Mouse (Mus musculus): ENCODE measurements around the gene Popdc2. TPM values are rescaled to one million over a fixed set of nuclear protein-coding genes. Genes with fewer than 3 reads are reported as not detected.

Gene Popdc2
- polyA plus RNA-seq, 1 experiment from 2014 or later: 16.6 TPM

DNA sequence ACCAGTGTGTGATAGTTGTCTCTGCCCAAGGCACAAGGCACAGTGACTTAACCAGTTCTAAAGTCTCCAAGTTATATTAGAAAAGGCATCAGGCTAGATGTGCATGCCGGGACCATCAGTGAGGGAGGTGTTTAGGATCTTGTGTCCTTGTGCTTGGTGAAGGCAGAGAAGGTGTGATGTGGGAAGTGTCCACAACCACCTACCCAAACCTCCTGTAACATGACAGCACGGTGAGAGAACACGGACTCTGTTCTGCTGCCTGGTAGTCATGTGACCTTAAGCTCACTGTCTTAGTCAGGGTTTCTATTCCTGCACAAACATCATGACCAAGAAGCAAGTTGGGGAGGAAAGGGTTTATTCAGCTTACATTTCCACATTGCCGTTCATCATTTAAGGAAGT, 4.2 kb downstream of the Popdc2 start:
- no peak for ATAC-seq
- 75% methylated on average over 4 of the region's 4 CpGs for WGBS
- Histone ChIP-seq H3K4me1 (replicated peaks; ENCODE audit: control insufficient read depth, insufficient read depth, low read length) (no peaks in the 10 kb centered on the region), H3K27me3 (replicated peaks; ENCODE audit: control insufficient read depth, insufficient read depth, low read length) (no peaks in the 10 kb centered on the region), H3K27ac (ENCODE audit: low read depth, low read length) (no peak overlapping the region), H3K36me3 (ENCODE audit: control insufficient read depth, insufficient read depth) (no peaks in the 10 kb centered on the region), H3K9me3 (ENCODE audit: control insufficient read depth) (no peaks in the 10 kb centered on the region), H3K9ac (ENCODE audit: low read depth, low read length) (no peak overlapping the region), H3K4me2 (replicated peaks; ENCODE audit: low read depth) (no peak overlapping the region), H3K4me3 (ENCODE audit: low read depth, low read length) (no peak overlapping the region)
- TF ChIP-seq CTCF (IDR thresholded peaks at IDR 0.05; ENCODE audit: low read depth): no peak

DNA sequence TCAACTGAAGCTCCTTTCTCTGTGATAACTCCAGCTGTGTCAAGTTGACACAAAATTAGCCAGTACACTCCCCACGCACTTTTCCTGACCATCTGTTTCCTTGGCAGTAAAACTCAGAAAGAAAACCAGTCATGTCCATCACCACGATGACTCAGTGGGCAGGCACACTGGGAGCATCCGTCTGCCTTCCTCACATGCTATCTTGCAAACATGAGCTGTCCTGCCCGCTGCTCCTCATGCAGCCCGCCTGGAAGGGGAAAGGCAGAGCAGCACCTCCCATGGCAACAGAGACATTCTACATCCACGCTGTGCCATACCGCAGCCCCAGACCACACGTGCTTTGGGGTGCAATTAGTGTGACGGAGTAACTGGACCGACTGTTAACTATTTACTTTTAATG, 6.3 kb downstream of the Popdc2 start:
- Histone ChIP-seq H3K4me2 (replicated peaks; ENCODE audit: low read depth) (no peak overlapping the region), H3K4me1 (replicated peaks; ENCODE audit: control insufficient read depth, insufficient read depth, low read length) (no peaks in the 10 kb centered on the region), H3K27me3 (replicated peaks; ENCODE audit: control insufficient read depth, insufficient read depth, low read length) (no peaks in the 10 kb centered on the region), H3K27ac (ENCODE audit: low read depth, low read length) (no peak overlapping the region), H3K9me3 (ENCODE audit: control insufficient read depth) (no peaks in the 10 kb centered on the region), H3K36me3 (ENCODE audit: control insufficient read depth, insufficient read depth) (no peaks in the 10 kb centered on the region), H3K4me3 (ENCODE audit: low read depth, low read length) (no peak overlapping the region), H3K9ac (ENCODE audit: low read depth, low read length) (no peak overlapping the region)
- WGBS: 64% methylated on average over 10 of the region's 10 CpGs
- TF ChIP-seq CTCF (IDR thresholded peaks at IDR 0.05; ENCODE audit: low read depth): no peak
- ATAC-seq: no peak

DNA sequence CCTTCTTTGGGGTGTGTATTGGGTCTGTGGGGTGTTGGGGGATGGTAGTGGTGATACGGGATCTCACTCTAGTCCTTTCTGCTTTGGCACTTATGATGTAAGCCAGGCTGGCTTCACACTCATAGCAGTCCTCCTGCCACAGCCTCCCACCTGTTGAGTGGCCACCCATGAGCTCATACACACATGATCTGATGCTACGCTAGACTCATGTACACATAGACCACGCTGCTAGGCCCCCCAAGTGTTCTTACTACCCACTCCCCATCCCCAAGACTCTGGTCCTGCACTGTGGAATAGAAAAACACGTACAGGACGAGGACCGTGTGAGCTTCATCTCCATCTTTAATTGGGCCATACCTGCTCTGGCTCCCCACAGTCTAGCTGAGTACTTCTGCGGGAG, 7.0 kb downstream of the Popdc2 start:
- Histone ChIP-seq H3K9ac (ENCODE audit: low read depth, low read length) (no peak overlapping the region), H3K4me2 (replicated peaks; ENCODE audit: low read depth) (no peak overlapping the region), H3K4me3 (ENCODE audit: low read depth, low read length) (no peak overlapping the region), H3K27me3 (replicated peaks; ENCODE audit: control insufficient read depth, insufficient read depth, low read length) (no peaks in the 10 kb centered on the region), H3K36me3 (ENCODE audit: control insufficient read depth, insufficient read depth) (no peaks in the 10 kb centered on the region), H3K4me1 (replicated peaks; ENCODE audit: control insufficient read depth, insufficient read depth, low read length) (no peaks in the 10 kb centered on the region), H3K27ac (ENCODE audit: low read depth, low read length) (no peak overlapping the region), H3K9me3 (ENCODE audit: control insufficient read depth) (no peaks in the 10 kb centered on the region)
- 83% methylated on average over 7 of the region's 7 CpGs for WGBS
- TF ChIP-seq CTCF (IDR thresholded peaks at IDR 0.05; ENCODE audit: low read depth): no peak
- no peak for ATAC-seq

DNA sequence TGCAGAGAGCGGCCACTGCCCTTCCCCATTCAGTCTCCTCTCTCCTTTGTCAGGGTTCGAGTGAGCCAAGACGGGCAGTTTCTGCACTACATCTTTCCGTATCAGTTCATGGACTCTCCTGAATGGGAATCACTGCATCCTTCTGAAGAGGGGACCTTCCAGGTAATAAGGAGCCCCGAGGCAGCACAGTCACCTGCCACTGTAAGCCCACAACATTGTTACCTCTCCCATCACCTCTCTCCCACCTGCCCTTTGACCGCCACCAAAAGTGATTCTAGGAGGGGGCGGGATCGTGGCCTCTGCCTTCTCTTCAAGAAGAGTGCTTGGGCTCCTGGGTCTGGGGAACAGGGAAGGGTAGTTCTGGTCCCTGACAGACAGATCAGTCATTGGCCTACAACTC, 7.4 kb downstream of the Popdc2 start:
- TF ChIP-seq CTCF (IDR thresholded peaks at IDR 0.05; ENCODE audit: low read depth): no peak
- no peak overlapping the region for H3K27ac ChIP-seq (ENCODE audit: low read depth, low read length)
- ATAC-seq: no peak
- no peaks in the 10 kb centered on the region for H3K4me1 ChIP-seq (replicated peaks; ENCODE audit: control insufficient read depth, insufficient read depth, low read length)
- no peak overlapping the region for H3K4me2 ChIP-seq (replicated peaks; ENCODE audit: low read depth)
- H3K9me3 ChIP-seq (ENCODE audit: control insufficient read depth): no peaks in the 10 kb centered on the region
- H3K27me3 ChIP-seq (replicated peaks; ENCODE audit: control insufficient read depth, insufficient read depth, low read length): no peaks in the 10 kb centered on the region
- 87% methylated on average over 8 of the region's 8 CpGs for WGBS
- no peak overlapping the region for H3K4me3 ChIP-seq (ENCODE audit: low read depth, low read length)
- no peak overlapping the region for H3K9ac ChIP-seq (ENCODE audit: low read depth, low read length)
- H3K36me3 ChIP-seq (ENCODE audit: control insufficient read depth, insufficient read depth): no peaks in the 10 kb centered on the region

DNA sequence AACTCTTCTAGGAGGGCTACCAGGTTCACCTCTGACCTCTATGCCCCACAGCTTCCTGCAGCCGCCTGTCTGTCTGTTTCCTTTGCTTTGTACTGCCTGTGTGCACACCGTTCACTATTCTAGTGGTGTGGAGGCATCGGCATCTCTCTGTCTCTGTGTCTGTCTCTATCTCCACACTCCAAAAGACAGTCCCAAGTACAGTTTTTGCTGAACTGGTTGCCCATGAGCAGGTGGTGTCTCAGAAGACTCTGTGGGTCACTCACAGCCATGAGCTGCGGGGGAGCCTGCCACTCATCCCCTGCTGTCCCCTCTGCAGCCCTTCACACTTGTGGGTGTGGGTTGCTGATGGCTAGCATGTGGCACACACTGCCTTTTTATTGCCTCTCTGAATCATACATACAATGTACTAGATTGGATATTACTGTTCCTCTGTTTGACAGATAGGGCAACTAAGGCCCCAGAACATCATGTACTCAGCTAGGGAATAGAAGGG, 8.0 kb downstream of the Popdc2 start:
- Histone ChIP-seq H3K4me3 (ENCODE audit: low read depth, low read length) (no peak overlapping the region), H3K27ac (ENCODE audit: low read depth, low read length) (no peak overlapping the region), H3K4me2 (replicated peaks; ENCODE audit: low read depth) (no peak overlapping the region), H3K9ac (ENCODE audit: low read depth, low read length) (no peak overlapping the region), H3K36me3 (ENCODE audit: control insufficient read depth, insufficient read depth) (no peaks in the 10 kb centered on the region), H3K27me3 (replicated peaks; ENCODE audit: control insufficient read depth, insufficient read depth, low read length) (no peaks in the 10 kb centered on the region), H3K4me1 (replicated peaks; ENCODE audit: control insufficient read depth, insufficient read depth, low read length) (no peaks in the 10 kb centered on the region), H3K9me3 (ENCODE audit: control insufficient read depth) (no peaks in the 10 kb centered on the region)
- TF ChIP-seq CTCF (IDR thresholded peaks at IDR 0.05; ENCODE audit: low read depth): no peak
- 83% methylated on average over 4 of the region's 4 CpGs for WGBS
- ATAC-seq: no peak

DNA sequence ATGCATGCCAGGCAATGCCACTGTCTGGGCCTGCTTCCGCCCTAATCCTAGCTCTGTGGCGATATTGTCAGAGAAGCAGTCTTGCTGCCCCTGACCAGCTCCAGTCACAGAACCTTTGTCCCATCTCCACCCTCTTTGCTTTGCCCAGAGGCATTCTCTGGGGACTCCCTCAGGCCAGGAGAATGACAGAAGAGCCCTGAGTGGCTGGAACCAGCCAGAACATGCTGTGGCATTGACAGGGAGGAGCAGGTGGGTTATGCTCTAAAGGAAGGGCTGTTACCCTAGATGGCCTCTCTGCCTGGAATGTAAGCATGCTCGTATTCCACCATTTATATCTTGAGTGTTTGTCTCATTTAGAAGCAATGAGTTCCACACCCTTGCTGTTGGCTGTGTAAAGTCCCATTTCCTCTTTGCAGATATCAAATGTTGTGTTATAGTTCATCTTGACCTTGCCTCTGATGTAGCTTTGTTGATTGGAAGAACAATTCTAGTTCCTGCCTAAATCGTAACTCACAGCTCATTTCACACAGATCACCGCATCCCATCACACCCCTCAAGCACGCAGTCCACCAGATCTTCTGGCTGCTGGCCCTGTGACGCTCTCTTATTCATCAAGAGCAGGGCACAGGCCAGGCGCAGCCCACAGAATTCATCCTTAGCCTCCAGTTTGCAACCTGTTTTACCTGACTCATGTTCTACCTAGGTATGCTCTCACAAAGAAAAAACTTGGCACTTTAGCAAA, 8.8 kb downstream of the Popdc2 start:
- Histone ChIP-seq H3K27ac (ENCODE audit: low read depth, low read length) (no peak overlapping the region), H3K36me3 (ENCODE audit: control insufficient read depth, insufficient read depth) (no peaks in the 10 kb centered on the region), H3K9ac (ENCODE audit: low read depth, low read length) (no peak overlapping the region), H3K4me1 (replicated peaks; ENCODE audit: control insufficient read depth, insufficient read depth, low read length) (no peaks in the 10 kb centered on the region), H3K4me3 (ENCODE audit: low read depth, low read length) (no peak overlapping the region), H3K4me2 (replicated peaks; ENCODE audit: low read depth) (no peak overlapping the region), H3K27me3 (replicated peaks; ENCODE audit: control insufficient read depth, insufficient read depth, low read length) (no peaks in the 10 kb centered on the region), H3K9me3 (ENCODE audit: control insufficient read depth) (no peaks in the 10 kb centered on the region)
- TF ChIP-seq CTCF (IDR thresholded peaks at IDR 0.05; ENCODE audit: low read depth): no peak
- 72% methylated on average over 8 of the region's 8 CpGs for WGBS
- 0 out of 2 replicates have a peak, but pooled peaks have one; percentile 6 for ATAC-seq

Measured in intestine, postnatal 0 days (tissue).